Mouse (Mus musculus): ENCODE results near the gene Prr23a2.
"Not testable (repeated sequence)": the region's sequence is repeated elsewhere in the genome, so short reads cannot be mapped to it uniquely, and the experiment has no call there.

Prr23a2 gene

DNA sequence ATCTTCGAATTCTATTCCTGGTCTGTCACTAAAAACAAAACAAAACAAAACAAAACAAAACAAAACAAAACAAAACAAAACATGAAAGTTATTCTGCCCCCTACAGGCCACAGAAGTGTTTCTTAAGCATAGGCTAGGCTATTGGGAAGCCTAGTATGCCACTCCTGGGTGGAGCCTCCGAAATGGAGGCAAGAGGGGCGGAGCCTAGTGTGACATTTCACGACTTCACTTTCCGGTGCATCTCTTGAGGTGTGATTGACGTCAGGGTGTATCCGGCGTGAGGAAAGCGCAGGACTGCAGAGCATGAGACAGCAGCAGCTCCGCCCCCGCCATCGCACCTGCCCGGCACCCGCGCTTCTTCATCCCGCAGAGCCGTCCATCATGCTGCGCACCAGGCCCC lies at the start of gene Prr23a2:
Gene Prr23a2, plus strand, starts transcription at position 285 of the 400 bp plus-strand sequence.
- no peak for DNase-seq (ENCODE audit: low read depth)

DNA sequence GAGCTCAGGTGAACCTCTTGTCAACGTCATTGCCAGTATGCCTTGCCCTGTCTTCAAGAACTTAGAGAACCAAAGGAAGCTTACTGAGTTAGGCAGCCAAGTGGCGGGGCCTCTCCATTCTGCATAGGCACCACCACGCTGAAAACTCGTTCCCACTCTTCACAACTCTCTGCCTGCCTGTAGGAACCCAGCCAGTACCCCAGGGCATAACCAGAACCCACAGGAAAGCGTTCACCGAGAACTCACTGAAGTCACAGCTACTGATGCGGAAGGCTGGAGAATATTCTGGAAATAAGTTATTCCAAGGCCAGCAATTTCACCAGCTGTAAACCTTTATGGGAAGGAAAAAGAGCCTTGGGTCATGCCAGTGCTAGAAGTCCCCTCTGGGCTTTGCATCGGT lies 48.7 kb upstream of the Prr23a2 start:
- no peak for DNase-seq (ENCODE audit: low read depth)

DNA sequence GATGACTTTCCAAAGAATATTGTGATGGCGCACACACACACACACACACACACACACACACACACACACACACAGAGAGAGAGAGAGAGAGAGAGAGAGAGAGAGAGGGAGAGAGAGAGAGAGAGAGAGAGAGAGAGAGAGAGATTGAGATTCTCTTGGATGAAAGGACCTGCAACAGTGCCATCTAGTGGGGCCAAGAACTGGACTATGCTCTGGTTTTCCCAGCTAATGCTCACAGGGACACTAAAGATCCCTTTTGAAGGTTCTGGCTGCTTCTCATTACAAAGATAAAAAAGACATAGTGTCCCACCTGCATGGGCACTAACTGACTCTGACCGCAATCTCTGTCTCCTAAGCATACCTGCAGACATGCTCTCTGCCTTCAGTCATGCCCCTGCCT lies 46.8 kb upstream of the Prr23a2 start:
- DNase-seq (ENCODE audit: low read depth): not testable (repeated sequence)

DNA sequence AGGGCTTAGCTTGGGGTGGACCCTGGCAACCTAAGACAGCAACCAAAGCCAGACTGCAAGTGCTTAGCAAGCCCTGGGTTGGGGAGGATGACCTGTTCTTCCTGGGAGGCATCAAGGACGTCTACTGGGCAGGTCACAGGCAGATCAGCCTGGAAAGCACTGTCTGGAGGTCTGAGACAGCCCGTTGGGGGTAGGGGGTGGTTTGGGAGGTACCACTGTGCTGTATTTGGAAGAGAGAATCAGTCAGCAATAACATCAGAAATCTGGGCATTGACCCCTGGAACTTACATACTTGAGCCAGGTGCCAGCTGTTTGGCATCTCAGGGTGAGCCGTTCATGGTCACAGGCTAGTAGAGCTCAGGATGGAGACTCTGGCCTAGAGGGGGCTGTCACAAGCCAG lies 40.2 kb upstream of the Prr23a2 start:
- no peak for DNase-seq (ENCODE audit: low read depth)

DNA sequence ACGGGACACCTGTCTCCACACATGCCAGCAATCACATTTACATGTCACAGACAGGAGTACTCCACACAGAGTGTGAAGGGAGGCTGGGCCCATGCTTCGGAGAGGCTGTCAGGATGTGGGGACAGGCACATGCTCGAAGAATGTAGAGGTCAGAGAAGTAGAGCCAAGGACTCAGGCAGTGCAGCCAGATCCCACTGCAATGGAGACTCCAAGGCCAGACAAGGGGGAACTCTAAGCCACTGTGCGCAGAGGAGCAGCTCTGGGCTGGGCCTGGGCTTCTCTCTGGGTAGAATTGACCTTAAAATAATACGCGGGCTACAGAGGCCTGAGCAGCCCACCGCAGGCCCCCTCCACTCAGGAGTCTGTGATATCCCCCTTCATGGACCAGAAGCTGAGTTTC lies 38.7 kb upstream of the Prr23a2 start:
- no peak for DNase-seq (ENCODE audit: low read depth)

DNA sequence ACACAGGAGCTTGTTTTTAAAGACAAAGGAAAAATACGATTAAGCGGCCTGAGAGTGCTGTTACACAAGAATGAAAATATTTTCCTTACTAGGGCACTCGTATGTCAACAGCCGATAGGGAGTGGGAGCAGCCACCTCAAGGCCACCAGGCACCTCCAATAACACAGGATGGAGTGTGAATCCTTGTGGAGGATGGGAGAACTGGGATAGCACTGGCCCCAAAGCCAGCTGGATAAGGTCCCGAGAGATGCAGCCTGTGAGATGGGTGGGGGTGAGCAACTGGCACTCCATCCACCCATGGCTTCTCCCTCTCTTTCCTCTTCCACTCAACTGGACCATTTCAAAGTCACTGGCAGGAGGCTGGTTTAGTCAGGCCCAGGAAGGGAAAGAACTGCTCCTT lies 37.3 kb upstream of the Prr23a2 start:
- DNase-seq (ENCODE audit: low read depth): no peak

DNA sequence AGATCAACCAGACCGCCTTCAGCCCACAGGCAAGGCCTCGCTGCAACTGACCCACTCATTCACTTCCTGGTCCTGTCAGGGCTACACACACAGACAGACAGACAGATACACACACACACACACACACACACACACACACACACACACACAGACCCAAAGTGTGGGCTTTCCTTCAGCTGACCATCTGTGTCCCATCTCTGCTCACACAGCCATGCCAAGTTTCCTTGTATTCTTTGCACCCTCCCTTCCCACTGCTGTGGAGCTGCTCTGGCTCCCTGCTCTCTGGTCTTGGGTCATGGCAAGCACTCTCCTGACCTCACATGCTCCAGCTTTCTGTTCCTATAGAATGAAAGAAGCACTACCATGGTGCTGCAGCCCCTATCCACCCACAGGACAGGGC lies 36.8 kb upstream of the Prr23a2 start:
- no peak for DNase-seq (ENCODE audit: low read depth)

DNA sequence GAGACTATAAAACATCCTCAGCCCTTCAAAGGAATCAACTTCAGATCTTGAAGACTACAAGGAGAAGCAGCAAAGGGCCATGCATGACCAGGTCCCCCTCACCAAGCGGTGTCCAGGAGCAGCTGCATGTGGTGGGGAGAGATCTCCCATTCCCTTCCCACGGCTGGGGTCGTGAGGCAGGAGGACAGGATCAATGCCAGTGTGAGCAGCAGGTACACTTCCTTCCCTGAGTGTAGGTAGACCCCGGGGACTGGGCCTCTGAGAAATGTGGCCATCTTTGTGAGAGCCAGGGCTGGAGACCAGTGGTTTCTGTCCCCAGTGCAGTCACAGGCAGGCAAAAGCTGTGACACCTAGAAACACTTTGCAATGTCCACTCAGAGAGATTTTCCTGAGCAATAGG lies 35.8 kb upstream of the Prr23a2 start:
- DNase-seq (ENCODE audit: low read depth): no peak

DNA sequence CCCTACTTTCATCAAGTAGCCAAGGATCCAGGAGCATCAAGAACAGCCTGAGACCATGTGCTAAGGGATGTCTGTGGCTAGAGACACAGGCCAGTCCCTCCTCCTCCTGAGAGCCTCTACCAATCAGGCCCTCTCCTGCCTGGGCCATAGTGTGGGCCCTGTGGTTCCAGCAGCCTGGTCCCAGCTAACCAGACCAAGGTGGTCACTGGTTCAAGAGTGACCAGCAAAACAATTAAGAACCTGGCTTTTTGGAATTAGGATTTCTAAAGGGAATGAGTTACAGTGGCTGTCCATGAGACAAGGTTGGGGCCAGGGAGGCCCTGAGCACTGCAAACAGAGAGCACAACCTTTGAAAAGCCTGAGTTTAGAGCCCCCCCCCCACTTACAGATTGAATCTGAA lies 35.2 kb upstream of the Prr23a2 start:
- no peak for DNase-seq (ENCODE audit: low read depth)

DNA sequence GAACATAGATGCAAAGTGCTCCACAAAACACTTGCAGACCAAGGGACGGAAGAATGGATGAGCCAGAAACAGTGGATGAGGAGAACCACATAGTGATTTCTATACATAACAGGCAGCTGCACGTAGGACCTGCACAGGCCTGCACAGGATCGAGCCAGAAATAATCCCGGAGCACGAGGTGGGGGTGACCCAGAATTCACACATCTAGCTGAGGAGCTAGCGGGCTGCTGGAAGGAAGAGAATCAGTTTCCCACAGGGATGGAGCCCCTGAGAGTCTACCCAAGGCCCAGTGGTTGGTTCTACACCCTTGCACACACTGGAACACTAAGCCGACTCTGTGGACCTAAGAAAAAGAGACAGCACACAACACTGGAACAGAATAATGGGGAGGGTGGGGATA lies 32.5 kb upstream of the Prr23a2 start:
- DNase-seq (ENCODE audit: low read depth): no peak

DNA sequence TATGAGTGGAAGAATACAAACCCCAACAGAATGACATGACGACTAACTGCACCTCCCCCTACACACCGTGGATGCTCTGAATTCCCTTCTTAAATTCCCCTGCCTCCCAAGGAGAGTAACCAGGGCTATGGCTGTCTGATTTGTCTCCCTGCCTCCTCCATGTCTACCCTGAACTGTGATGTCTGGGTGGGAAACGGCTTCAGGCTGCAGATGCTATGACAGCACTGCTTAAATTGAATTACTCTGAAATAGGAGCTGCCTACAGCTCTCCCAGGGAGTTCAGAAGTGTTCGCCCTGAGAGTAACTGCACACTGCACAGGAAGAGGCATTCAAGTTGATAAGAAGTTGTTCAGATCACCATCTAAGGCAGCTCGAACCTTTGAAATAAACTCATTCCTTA lies 26.8 kb upstream of the Prr23a2 start:
- DNase-seq (ENCODE audit: low read depth): no peak

DNA sequence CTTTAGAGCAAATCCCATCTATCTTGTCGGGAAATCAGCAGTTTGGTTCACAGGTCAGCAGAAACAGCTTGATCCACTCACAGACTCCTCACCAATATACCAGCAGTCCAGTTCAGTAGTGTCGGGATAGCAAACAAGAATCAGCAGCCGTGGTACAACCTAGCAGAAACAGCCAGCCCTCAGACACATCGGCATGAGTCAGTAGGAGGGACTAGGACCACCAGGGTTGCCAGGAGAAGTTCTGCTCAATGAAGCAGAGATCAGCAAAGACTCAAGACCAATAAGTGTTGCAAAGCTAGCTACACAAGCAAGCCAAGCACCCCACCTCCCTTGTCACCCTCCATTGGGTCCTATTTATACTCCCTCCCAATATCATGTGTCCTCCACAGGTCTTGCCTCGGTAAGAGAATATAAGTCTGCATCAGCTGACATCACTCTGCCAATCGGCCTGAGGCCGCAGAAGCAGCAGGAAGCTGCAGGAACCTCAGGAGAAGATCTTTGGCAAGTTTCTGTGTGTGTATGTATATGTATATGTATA lies 18.7 kb upstream of the Prr23a2 start:
- no peak for DNase-seq (ENCODE audit: low read depth)

DNA sequence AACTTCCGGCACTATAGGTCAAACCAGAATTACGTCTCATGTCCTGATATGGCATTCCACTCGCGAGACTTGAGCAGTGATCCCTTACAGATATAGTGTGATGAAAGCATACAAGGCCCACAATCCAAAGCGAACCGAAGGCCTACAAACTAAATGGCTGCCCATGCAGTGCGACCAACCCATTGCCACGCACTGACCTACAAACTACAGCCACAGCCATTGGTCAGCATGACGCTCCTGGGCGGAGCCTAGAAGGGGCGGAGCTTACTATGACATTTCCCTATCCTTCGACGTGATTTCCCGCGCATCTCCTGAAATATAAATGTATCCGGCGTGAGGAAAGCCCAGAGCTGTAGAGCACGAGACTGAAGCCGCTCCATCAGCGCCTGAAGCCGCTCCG lies 14.2 kb upstream of the Prr23a2 start, which contains the start of gene Prr23a1:
Gene Prr23a1, plus strand, starts transcription at position 387 of the 400 bp plus-strand sequence.
- DNase-seq (ENCODE audit: low read depth): no peak

DNA sequence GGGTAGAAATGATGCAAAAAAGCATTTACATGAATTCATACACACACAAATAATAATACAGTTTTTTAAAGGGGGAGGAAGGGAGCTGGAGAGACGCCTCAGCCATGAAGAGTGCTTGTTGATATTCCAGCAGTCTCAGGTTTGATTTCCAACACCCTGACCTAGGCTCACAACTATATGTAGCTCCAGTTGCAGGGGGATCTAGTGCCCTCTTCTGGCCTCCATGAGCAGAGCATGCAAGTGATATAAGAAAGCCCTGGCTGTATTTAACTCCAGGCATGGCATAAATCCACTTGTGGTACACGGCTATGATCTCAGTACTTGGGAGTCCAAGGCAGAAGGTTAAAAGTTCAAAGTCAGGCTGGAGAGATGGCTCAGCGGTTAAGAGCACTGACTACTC lies 7.2 kb downstream of the Prr23a2 start:
- DNase-seq (ENCODE audit: low read depth): no peak

DNA sequence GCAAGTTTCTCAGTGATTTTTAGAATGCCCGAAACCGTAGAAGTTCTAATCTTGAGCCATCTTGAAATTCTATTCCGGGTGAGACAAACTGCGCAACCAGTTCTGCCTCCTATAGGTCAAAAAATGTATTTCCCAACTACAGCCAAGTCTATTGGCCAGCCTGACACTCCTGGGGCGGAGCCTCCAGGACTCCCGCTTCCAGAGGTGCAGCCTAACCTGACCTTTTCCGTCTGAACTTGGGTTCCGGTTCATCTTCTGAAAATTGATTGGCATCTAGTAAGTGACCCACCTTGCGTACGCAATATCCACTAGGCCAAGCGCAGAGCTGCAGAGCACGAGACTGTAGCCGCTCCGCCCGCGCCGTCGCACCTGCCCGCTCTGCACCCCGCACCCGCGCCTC lies 8.3 kb downstream of the Prr23a2 start, which contains the start of gene Prr23a3:
Gene Prr23a3, plus strand, starts transcription at position 197 of the 400 bp plus-strand sequence.
- no peak for DNase-seq (ENCODE audit: low read depth)

DNA sequence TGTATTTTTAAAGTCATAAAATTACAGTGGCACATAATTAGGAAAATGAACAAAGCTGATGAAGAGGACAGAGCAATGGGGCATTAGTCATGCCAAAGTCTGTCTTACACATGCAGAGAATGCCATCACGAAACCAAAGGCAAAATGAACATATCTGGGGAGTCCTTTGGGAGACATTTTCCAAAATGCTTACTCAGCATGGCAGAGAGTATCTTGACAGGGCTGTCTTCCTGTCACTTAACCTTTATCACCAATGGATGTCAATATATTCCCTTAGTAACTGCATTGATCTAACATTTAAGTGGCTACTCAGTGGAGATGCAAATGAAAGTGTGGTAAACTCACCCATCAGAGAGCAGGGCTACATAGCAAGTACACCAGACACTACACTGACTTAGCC lies 45.2 kb downstream of the Prr23a2 start:
- DNase-seq (ENCODE audit: low read depth): no peak

DNA sequence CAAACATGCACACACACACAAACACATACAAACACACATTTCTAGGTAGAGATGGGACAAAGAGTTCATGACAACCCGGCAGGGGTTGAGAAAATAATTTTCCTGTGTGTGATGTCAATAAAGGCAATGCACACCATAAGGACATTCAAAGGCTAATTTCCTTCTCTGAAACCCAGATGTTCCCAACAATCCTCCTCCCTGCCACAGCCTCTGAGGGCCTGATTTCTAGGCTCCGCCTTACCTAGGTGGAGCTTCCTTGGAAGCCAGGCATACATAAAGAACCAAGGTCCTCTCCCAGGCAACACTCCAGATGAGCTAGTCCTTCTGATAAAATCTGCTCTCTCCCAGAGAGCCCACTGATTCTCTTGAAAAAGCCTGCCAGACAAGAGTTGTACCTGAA lies 46.5 kb downstream of the Prr23a2 start, which contains the start of gene 7420426K07Rik:
Gene 7420426K07Rik, plus strand, starts transcription at position 301 of the 400 bp plus-strand sequence.
- DNase-seq (ENCODE audit: low read depth): no peak
